Mouse (Mus musculus) thymus, postnatal 10 days (tissue): ENCODE data around the gene Myo16.

ENCODE experiments used
- DNase-seq, 2 experiments: peaks; one replicate each; pipeline ENCODE4 v3.0.0; 2021; ENCODE audit warnings: low spot score in 2 of 2

The Myo16 gene

GRCm38 (mm10) chr8:10625262-10625661 lies 471.6 kb downstream of the Myo16 start:
- DNase-seq = no peak

- DNase-seq = no peak
Measured at GRCm38 (mm10) chr8:10628725-10629124, 475.0 kb downstream of the Myo16 start.

- DNase-seq = no peak
Measured at GRCm38 (mm10) chr8:10629862-10630261, 476.2 kb downstream of the Myo16 start.

- DNase-seq = no peak
Measured at GRCm38 (mm10) chr8:10631006-10631405, 477.3 kb downstream of the Myo16 start.

GRCm38 (mm10) chr8:10632603-10633002 lies 478.9 kb downstream of the Myo16 start:
- DNase-seq = no peak

- DNase-seq = no peak
Measured at GRCm38 (mm10) chr8:10633360-10634140, 479.8 kb downstream of the Myo16 start.

- no peak for DNase-seq
Measured at GRCm38 (mm10) chr8:10634421-10634820, 480.7 kb downstream of the Myo16 start.

- no peak for DNase-seq
Measured at GRCm38 (mm10) chr8:10638871-10639270, 485.2 kb downstream of the Myo16 start.

GRCm38 (mm10) chr8:10640176-10640810 lies 486.6 kb downstream of the Myo16 start:
- no peak for DNase-seq

- DNase-seq = no peak
Measured at GRCm38 (mm10) chr8:10640859-10641258, 487.1 kb downstream of the Myo16 start.

- DNase-seq = no peak
Measured at GRCm38 (mm10) chr8:10641343-10641742, 487.6 kb downstream of the Myo16 start.

GRCm38 (mm10) chr8:10643244-10643643 lies 489.5 kb downstream of the Myo16 start:
- no peak for DNase-seq

- DNase-seq = no peak
Measured at GRCm38 (mm10) chr8:10644481-10644880, 490.8 kb downstream of the Myo16 start.

GRCm38 (mm10) chr8:10645740-10646139 lies 492.0 kb downstream of the Myo16 start:
- no peak for DNase-seq

- no peak for DNase-seq
Measured at GRCm38 (mm10) chr8:10646485-10646884, 492.8 kb downstream of the Myo16 start.

- no peak for DNase-seq
Measured at GRCm38 (mm10) chr8:10651546-10652315, 498.0 kb downstream of the Myo16 start.

GRCm38 (mm10) chr8:10653282-10653681 lies 499.6 kb downstream of the Myo16 start:
- no peak for DNase-seq

GRCm38 (mm10) chr8:10654922-10655518 lies 501.3 kb downstream of the Myo16 start:
- no peak for DNase-seq

GRCm38 (mm10) chr8:10663770-10664470 lies 510.2 kb downstream of the Myo16 start:
- DNase-seq = no peak

- no peak for DNase-seq
Measured at GRCm38 (mm10) chr8:10664861-10665543, 511.3 kb downstream of the Myo16 start.

- no peak for DNase-seq
Measured at GRCm38 (mm10) chr8:10665821-10666283, 512.1 kb downstream of the Myo16 start.
